Mouse (Mus musculus) midbrain, postnatal 0 days (tissue): ENCODE results near the gene Txnrd1. TPM values are rescaled to one million over a fixed set of nuclear protein-coding genes. Genes with fewer than 3 reads are reported as not detected.

Experiments
- ATAC-seq: fragments of 200-750 bp; cut with Nextera tagmentation; 2 replicates; pipeline ENCODE4 v1.8.0; 2017; ENCODE audit warnings: moderate number of reproducible peaks, mild to moderate bottlenecking, moderate TSS enrichment, moderate library complexity; ENCODE audit not compliant: low FRiP score
- DNase-seq: peaks from one replicate; pipeline ENCODE4 v3.0.0-alpha.2; 2015; ENCODE audit warnings: low spot score
- H3K27ac ChIP-seq: fragments of 300-500 bp; sonication (generic); 2 replicates; pipeline ENCODE4 v1.5.1; 2014; ENCODE audit warnings: low read depth, mild to moderate bottlenecking, low read length, mixed read lengths
- H3K27me3 ChIP-seq: fragments of 300-500 bp; sonication (generic); 2 replicates; pipeline ENCODE4 v1.6.1; 2014; ENCODE audit warnings: low read length, control low read depth, mixed read lengths; ENCODE audit not compliant: insufficient read depth
- H3K36me3 ChIP-seq: fragments of 300-500 bp; sonication (generic); 2 replicates; pipeline ENCODE4 v1.6.1; 2014; ENCODE audit warnings: low read length, control low read depth, mixed read lengths; ENCODE audit not compliant: insufficient read depth
- H3K4me1 ChIP-seq: fragments of 300-500 bp; sonication (generic); 2 replicates; pipeline ENCODE4 v1.6.1; 2014; ENCODE audit warnings: mild to moderate bottlenecking, control low read depth, antibody characterized with exemption, low read length, mixed read lengths; ENCODE audit not compliant: insufficient read depth
- H3K4me2 ChIP-seq: fragments of 300-500 bp; sonication (generic); 2 replicates; pipeline ENCODE4 v1.6.1; 2014; ENCODE audit warnings: low read depth, mild to moderate bottlenecking, low read length, mixed read lengths; ENCODE audit not compliant: poor library complexity, severe bottlenecking
- H3K4me3 ChIP-seq: fragments of 300-500 bp; sonication (generic); 2 replicates; pipeline ENCODE4 v1.5.1; 2014; ENCODE audit warnings: low read depth, mild to moderate bottlenecking, low read length, moderate library complexity
- H3K9ac ChIP-seq: fragments of 300-500 bp; sonication (generic); replicated peaks from 2 replicates; pipeline ENCODE4 v1.6.1; 2014; ENCODE audit warnings: mild to moderate bottlenecking, low read length, moderate library complexity, mixed read lengths; ENCODE audit not compliant: poor library complexity, severe bottlenecking
- H3K9me3 ChIP-seq: fragments of 300-500 bp; sonication (generic); 2 replicates; pipeline ENCODE4 v1.6.1; 2016; ENCODE audit warnings: low read length, control low read depth
- CTCF ChIP-seq: IDR thresholded peaks from 2 replicates; pipeline ENCODE4 v1.5.1; 2016; ENCODE audit warnings: antibody characterized with exemption, mild to moderate bottlenecking
- WGBS: fragments of 180-500 bp; shearing (Covaris S2); extraction: QIAGEN DNeasy Blood & Tissue Kit; methylation state at CpG from one replicate; pipeline ENCODE4 v1.1.7; 2014; 5-methylcytosine and 5-hydroxymethylcytosine counted together
- polyA plus RNA-seq: library from polyadenylated mRNA; unstranded; fragments of >200 nt; fragmentation: Nextera tagmentation; extraction: Ambion mirVana; gene quantifications from 2 replicates; pipeline ENCODE4 v1.2.1, GENCODE M21; 2015
- total RNA-seq: library from RNA; depleted of rRNA; stranded (reverse); fragments of >200 nt; gene quantifications from 2 replicates; pipeline ENCODE4 v1.2.3, GENCODE M21; 2014

Txnrd1 gene
- total and polyA plus RNA-seq, 2 experiments from 2014 or later = 61.7 to 83.2 TPM

DNA sequence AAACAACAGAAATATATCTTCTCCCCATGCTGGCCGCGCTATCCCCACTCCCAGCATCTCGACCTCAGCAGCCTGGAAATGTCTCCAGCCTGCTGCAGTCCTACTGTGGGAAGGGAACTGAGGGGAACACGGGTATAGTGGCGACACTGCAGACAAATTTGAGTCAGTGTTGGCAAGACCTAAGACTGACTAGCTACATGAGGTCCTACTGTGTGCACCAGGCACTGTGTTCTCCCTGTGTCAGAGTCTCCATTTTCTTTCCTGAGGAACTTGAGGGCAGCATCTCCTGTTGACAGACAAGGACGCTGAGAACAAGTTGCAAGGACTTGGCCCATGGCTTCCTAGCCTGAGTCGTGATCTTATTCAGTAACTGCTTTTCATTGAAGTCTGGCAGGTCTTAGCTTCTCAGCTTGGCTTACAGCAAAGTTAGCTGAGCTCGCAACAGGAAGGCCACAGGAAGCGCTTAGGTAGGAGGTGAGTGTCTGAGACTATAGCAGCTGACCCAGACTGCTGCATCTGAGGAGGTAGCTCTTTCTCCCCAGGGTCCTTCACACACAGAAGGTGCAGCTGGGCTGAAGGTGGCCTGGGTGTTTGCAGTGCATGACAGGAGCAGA, 58.8 kb downstream of the Txnrd1 start:
- Histone ChIP-seq H3K4me2 (no peak overlapping the region), H3K4me3 (no peak overlapping the region), H3K9ac (no peak overlapping the region), H3K36me3 (peaks cover 57% of the 10 kb centered on the region), H3K27me3 (no peaks in the 10 kb centered on the region), H3K9me3 (no peaks in the 10 kb centered on the region), H3K27ac (no peak overlapping the region), H3K4me1 (no peaks in the 10 kb centered on the region)
- TF ChIP-seq CTCF = no peak
- WGBS = 89% methylated on average over 9 of the region's 9 CpGs
- DNase-seq = no peak
- ATAC-seq = no peak

DNA sequence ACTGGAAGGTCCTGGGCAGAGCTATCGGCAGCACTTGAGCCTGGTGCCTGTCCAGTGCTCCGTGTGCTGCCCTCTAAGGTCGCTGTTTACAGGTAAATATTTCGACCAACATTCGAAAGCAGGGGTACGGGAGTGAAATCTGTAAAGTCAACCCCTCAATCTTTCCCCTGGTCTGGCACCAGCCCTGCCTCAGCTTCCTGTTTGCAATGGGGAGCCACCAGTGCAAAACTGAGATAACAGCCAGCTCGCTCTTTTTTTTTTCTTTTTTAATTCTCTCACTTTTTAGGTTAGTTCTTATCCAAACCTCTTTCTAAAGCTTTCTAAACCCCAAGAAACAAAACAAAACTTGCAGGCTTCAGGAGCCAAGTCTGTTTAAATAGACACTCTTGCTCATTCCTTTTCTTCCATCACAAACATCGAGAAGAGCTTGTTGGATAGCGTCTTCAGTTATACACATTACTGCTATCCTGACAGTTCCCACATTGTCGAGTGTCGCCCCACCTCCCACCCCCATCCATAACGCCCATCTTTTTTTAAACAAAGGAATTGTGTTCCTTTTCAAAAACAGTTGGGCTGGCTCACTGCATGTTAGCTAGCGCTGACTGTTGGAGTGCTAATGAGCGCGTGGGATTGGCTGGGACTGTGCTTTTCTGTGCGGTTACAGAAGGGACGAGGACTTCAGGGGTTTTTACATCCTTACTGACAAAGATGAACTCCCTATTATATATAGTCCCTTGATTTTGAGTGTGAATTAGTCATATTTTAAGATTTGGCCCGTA, 60.3 kb downstream of the Txnrd1 start:
- ATAC-seq (no peak), DNase-seq (no peak)
- Histone ChIP-seq H3K27me3 (no peaks in the 10 kb centered on the region), H3K9ac (no peak overlapping the region), H3K4me3 (no peak overlapping the region), H3K27ac (no peak overlapping the region), H3K4me2 (no peak overlapping the region), H3K9me3 (no peaks in the 10 kb centered on the region), H3K4me1 (no peaks in the 10 kb centered on the region), H3K36me3 (peaks cover 53% of the 10 kb centered on the region)
- WGBS = 75% methylated on average over 18 of the region's 18 CpGs
- TF ChIP-seq CTCF = no peak

DNA sequence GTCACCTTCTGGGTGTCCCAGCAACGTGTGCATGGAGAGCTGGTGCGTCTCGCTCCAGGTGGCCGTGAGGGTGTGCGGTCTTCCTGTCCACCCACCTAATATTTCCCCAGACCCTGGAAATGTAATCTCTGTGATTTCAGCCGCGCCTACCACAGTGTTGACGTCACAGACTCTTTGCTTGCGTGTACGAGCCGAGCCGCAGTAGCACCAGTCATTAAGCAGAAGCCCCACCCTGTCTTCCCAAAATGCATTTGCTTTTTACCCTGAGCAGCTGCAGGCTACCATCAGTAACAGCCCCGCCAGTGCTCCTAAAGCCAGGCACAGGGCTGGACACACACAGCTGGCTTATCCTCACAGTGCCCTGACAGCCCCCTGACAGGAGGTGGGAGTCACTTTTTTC, 64.2 kb downstream of the Txnrd1 start:
- ATAC-seq (no peak), DNase-seq (no peak)
- H3K36me3 ChIP-seq = peaks cover 26% of the 10 kb centered on the region
- no peak overlapping the region for H3K9ac ChIP-seq
- WGBS = 96% methylated on average over 13 of the region's 13 CpGs
- no peak for TF ChIP-seq CTCF
- H3K4me2 ChIP-seq = no peak overlapping the region
- no peaks in the 10 kb centered on the region for H3K9me3 ChIP-seq
- H3K27me3 ChIP-seq = no peaks in the 10 kb centered on the region
- H3K27ac ChIP-seq = no peak overlapping the region
- no peak overlapping the region for H3K4me3 ChIP-seq
- H3K4me1 ChIP-seq = 0 out of 2 replicates have a peak, but pooled peaks cover 6% of the 10 kb centered on the region

DNA sequence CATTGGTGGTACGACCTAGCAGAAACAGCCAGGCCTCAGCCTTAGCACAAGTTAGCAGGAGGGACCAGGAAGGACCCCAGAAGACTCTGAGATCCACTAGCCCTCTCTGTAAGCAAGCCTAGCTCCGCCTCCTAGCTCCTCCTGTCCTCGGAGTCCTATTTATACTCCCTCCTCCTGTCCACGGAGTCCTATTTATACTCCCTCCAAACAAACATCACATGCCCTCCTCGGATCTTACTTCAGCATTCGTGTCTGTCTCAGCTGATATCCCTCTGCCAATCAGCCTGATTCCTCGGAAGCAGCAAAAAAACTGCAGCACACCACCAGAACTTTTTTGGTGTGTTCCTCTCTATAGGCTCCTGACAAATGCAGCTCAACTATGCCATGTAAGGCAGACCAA, 65.1 kb downstream of the Txnrd1 start:
- no peak overlapping the region for H3K4me3 ChIP-seq
- no peak overlapping the region for H3K27ac ChIP-seq
- no peaks in the 10 kb centered on the region for H3K27me3 ChIP-seq
- H3K9me3 ChIP-seq = no peaks in the 10 kb centered on the region
- TF ChIP-seq CTCF = no peak
- 61% methylated on average over 7 of the region's 7 CpGs for WGBS
- H3K4me1 ChIP-seq = 0 out of 2 replicates have a peak, but pooled peaks cover 6% of the 10 kb centered on the region
- H3K36me3 ChIP-seq = peaks cover 22% of the 10 kb centered on the region
- ATAC-seq (no peak), DNase-seq (no peak)
- H3K9ac ChIP-seq = no peak overlapping the region
- no peak overlapping the region for H3K4me2 ChIP-seq

DNA sequence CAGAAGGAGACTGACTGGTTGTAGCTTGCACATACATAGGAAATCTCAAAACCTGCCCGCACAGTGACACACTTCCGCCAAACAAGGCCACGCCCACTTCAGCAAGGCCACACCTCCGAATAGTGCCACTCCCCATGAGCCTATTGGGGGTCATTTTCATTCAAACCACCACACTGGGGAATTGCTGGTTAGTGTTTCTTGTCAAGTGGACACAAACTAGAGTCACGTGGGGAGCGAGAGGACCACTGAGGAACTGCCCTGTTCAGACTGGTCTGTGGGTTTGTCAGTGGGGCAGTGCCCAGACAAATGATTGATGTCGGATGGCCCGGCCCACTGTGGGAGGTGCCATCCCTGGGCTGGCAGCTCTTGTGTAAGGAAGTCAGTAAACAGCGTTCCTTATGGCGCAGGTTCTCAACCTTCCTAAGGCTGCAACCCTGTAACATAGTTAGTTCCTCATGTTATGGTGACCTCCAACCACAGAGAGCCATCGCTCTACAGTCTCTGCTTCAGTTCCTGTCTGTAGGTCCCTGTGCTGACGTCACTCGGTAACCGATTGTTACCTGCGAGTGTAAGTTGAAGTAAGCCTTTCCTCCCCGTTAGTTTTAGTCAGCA, 66.2 kb downstream of the Txnrd1 start:
- H3K4me3 ChIP-seq = no peak overlapping the region
- no peak for TF ChIP-seq CTCF
- WGBS = 43% methylated on average over 16 of the region's 16 CpGs
- H3K9me3 ChIP-seq = no peaks in the 10 kb centered on the region
- ATAC-seq (peak; percentile 56), DNase-seq (peak; percentile 26)
- H3K27ac ChIP-seq = peak overlapping the region; percentile 65; the same call in 1 of the 2 replicates
- H3K27me3 ChIP-seq = no peaks in the 10 kb centered on the region
- peaks cover 21% of the 10 kb centered on the region for H3K36me3 ChIP-seq
- H3K4me2 ChIP-seq = peak overlapping the region; percentile 33
- 0 out of 2 replicates have a peak, but pooled peaks cover 6% of the 10 kb centered on the region for H3K4me1 ChIP-seq
- H3K9ac ChIP-seq = no peak overlapping the region

GRCm38 (mm10) chr10:82900546-82900945, 66.8 kb downstream of the Txnrd1 start:
- Histone ChIP-seq H3K4me3 (no peak overlapping the region), H3K36me3 (peaks cover 16% of the 10 kb centered on the region), H3K27me3 (no peaks in the 10 kb centered on the region), H3K4me1 (0 out of 2 replicates have a peak, but pooled peaks cover 6% of the 10 kb centered on the region), H3K9me3 (no peaks in the 10 kb centered on the region), H3K4me2 (peak overlapping the region; percentile 33), H3K9ac (no peak overlapping the region), H3K27ac (peak overlapping the region; percentile 65; the same call in 1 of the 2 replicates)
- no peak for TF ChIP-seq CTCF
- WGBS = 4% methylated on average over 7 of the region's 7 CpGs
- DNase-seq (peak; percentile 69), ATAC-seq (peak; percentile 36)
